Mouse (Mus musculus) T-helper 17 cell (primary cell): ENCODE results near the gene Ssh2.

ENCODE experiments used
- in situ Hi-C, 2 experiments: fragments of 300-600 bp; cut with MboI, MseI; formaldehyde crosslinking; loops; 1 replicate in 1 of 2; 2 replicates in 1 of 2; pipeline ENCODE4 v1.15.1; 2025; ENCODE audit warnings: high pct_unique_total_duplicates in 2 of 2

The Ssh2 gene

GRCm38 (mm10) chr11:77230765-77231164 lies 14.7 kb downstream of the Ssh2 start:
- in situ Hi-C loops = no loop called here

GRCm38 (mm10) chr11:77231514-77231913 lies 15.4 kb downstream of the Ssh2 start:
- in situ Hi-C loops = no loop called here

- in situ Hi-C loops = no loop called here
Observed at GRCm38 (mm10) chr11:77235267-77235666, 19.2 kb downstream of the Ssh2 start.

- in situ Hi-C loops = no loop called here
Observed at GRCm38 (mm10) chr11:77239658-77240345, 23.7 kb downstream of the Ssh2 start.

- in situ Hi-C loops = no loop called here
Observed at GRCm38 (mm10) chr11:77240466-77241246, 24.6 kb downstream of the Ssh2 start.

GRCm38 (mm10) chr11:77242912-77243311 lies 26.8 kb downstream of the Ssh2 start:
- in situ Hi-C loops = no loop called here

- in situ Hi-C loops = no loop called here
Observed at GRCm38 (mm10) chr11:77252826-77253225, 36.7 kb downstream of the Ssh2 start.

GRCm38 (mm10) chr11:77259441-77259840 lies 43.4 kb downstream of the Ssh2 start:
- in situ Hi-C loops = no loop called here

- in situ Hi-C loops = no loop called here
Observed at GRCm38 (mm10) chr11:77267401-77267800, 51.3 kb downstream of the Ssh2 start.

- in situ Hi-C loops = loop anchor here in 1 of 2 experiments (5.0 to 25.0 kb wide), 2 partner anchors 249 to 939 kb away; no protein-coding TSS in a partner anchor
Observed at GRCm38 (mm10) chr11:77276000-77276399, 59.9 kb downstream of the Ssh2 start.

- in situ Hi-C loops = loop anchor here in 1 of 2 experiments (5.0 to 25.0 kb wide), 2 partner anchors 251 to 941 kb away; no protein-coding TSS in a partner anchor
Observed at GRCm38 (mm10) chr11:77278538-77278937, 62.5 kb downstream of the Ssh2 start.

- in situ Hi-C loops = loop anchor here in 1 of 2 experiments (25.0 kb wide), 1 partner anchor 943 kb away; no protein-coding TSS in a partner anchor
Observed at GRCm38 (mm10) chr11:77280219-77280618, 64.1 kb downstream of the Ssh2 start.

- in situ Hi-C loops = loop anchor here in 1 of 2 experiments (10.0 to 25.0 kb wide), 2 partner anchors 157 to 954 kb away; no protein-coding TSS in a partner anchor
Observed at GRCm38 (mm10) chr11:77291447-77291846, 75.4 kb downstream of the Ssh2 start.

- in situ Hi-C loops = loop anchor here in 1 of 2 experiments (10.0 to 25.0 kb wide), 2 partner anchors 159 to 956 kb away; no protein-coding TSS in a partner anchor
Observed at GRCm38 (mm10) chr11:77293673-77294072, 77.6 kb downstream of the Ssh2 start.

GRCm38 (mm10) chr11:77297246-77297645 lies 81.2 kb downstream of the Ssh2 start:
- in situ Hi-C loops = loop anchor here in 1 of 2 experiments (10.0 to 25.0 kb wide), 2 partner anchors 162 to 960 kb away; no protein-coding TSS in a partner anchor

- in situ Hi-C loops = loop anchor here (5.0 to 10.0 kb wide), 2 partner anchors 100 to 182 kb away; no protein-coding TSS in a partner anchor
Observed at GRCm38 (mm10) chr11:77307205-77307604, 91.1 kb downstream of the Ssh2 start.

GRCm38 (mm10) chr11:77308533-77308932 lies 92.4 kb downstream of the Ssh2 start:
- in situ Hi-C loops = loop anchor here (5.0 to 10.0 kb wide), 2 partner anchors 101 to 184 kb away; no protein-coding TSS in a partner anchor

- in situ Hi-C loops = no loop called here
Observed at GRCm38 (mm10) chr11:77317721-77318477, 101.8 kb downstream of the Ssh2 start.

GRCm38 (mm10) chr11:77318478-77319118 lies 102.5 kb downstream of the Ssh2 start:
- in situ Hi-C loops = no loop called here

- in situ Hi-C loops = no loop called here
Observed at GRCm38 (mm10) chr11:77321214-77321613, 105.1 kb downstream of the Ssh2 start.

GRCm38 (mm10) chr11:77330529-77330928 lies 114.4 kb downstream of the Ssh2 start:
- in situ Hi-C loops = no loop called here
